Mouse (Mus musculus) forebrain, embryonic 14.5 days (tissue): Measurements from ENCODE around the gene Rnf141. TPM values are rescaled to one million over a fixed set of nuclear protein-coding genes. Genes with fewer than 3 reads are reported as not detected.
A peak's percentile ranks its signal among the peaks of the same experiment; 100 is the strongest.

Experiments
- ATAC-seq: fragments of 200-750 bp; cut with Nextera tagmentation; 2 replicates; pipeline ENCODE4 v1.8.0; 2017; ENCODE audit warnings: mild to moderate bottlenecking, moderate library complexity
- DNase-seq: peaks from one replicate; pipeline ENCODE4 v3.0.0-alpha.2; 2015; ENCODE audit warnings: low spot score
- H3K27ac ChIP-seq: fragments of 300-500 bp; sonication (generic); 2 replicates; pipeline ENCODE4 v1.5.1; 2014; ENCODE audit warnings: low read depth, mild to moderate bottlenecking, control low read depth, low read length, moderate library complexity
- H3K27me3 ChIP-seq: fragments of 300-500 bp; sonication (generic); replicated peaks from 2 replicates; pipeline ENCODE4 v1.6.1; 2014; ENCODE audit warnings: low read length, control low read depth, mixed read lengths; ENCODE audit not compliant: control insufficient read depth, insufficient read depth
- H3K36me3 ChIP-seq: fragments of 300-500 bp; sonication (generic); 2 replicates; pipeline ENCODE4 v1.6.1; 2014; ENCODE audit warnings: low read length, control low read depth; ENCODE audit not compliant: control insufficient read depth, insufficient read depth
- H3K4me1 ChIP-seq: fragments of 300-500 bp; sonication (generic); 2 replicates; pipeline ENCODE4 v1.6.1; 2014; ENCODE audit warnings: antibody characterized with exemption, low read length, control low read depth; ENCODE audit not compliant: control insufficient read depth, insufficient read depth
- H3K4me2 ChIP-seq: fragments of 300-500 bp; sonication (generic); 2 replicates; pipeline ENCODE4 v1.6.1; 2014; ENCODE audit warnings: mild to moderate bottlenecking, control low read depth, low read length
- H3K4me3 ChIP-seq: fragments of 300-500 bp; sonication (generic); 2 replicates; pipeline ENCODE4 v1.5.1; 2014; ENCODE audit warnings: low read depth, low read length, control low read depth
- H3K9ac ChIP-seq: fragments of 300-500 bp; sonication (generic); 2 replicates; pipeline ENCODE4 v1.6.1; 2014; ENCODE audit warnings: mild to moderate bottlenecking, low read length, control low read depth, moderate library complexity
- H3K9me3 ChIP-seq: fragments of 300-500 bp; sonication (generic); replicated peaks from 2 replicates; pipeline ENCODE4 v1.6.1; 2016; ENCODE audit warnings: low read length, control low read depth, mixed read lengths; ENCODE audit not compliant: control insufficient read depth
- WGBS: fragments of 180-500 bp; shearing (Covaris S2); extraction: QIAGEN DNeasy Blood & Tissue Kit; methylation state at CpG from one replicate; pipeline ENCODE4 v1.1.7; 2014; 5-methylcytosine and 5-hydroxymethylcytosine counted together
- polyA plus RNA-seq: library from polyadenylated mRNA; unstranded; fragments of >200 nt; fragmentation: Nextera tagmentation; extraction: Ambion mirVana; gene quantifications from 2 replicates; pipeline ENCODE4 v1.2.1, GENCODE M21; 2014

Rnf141 gene
- 36.8 and 38.0 TPM in 2 replicates for polyA plus RNA-seq

DNA sequence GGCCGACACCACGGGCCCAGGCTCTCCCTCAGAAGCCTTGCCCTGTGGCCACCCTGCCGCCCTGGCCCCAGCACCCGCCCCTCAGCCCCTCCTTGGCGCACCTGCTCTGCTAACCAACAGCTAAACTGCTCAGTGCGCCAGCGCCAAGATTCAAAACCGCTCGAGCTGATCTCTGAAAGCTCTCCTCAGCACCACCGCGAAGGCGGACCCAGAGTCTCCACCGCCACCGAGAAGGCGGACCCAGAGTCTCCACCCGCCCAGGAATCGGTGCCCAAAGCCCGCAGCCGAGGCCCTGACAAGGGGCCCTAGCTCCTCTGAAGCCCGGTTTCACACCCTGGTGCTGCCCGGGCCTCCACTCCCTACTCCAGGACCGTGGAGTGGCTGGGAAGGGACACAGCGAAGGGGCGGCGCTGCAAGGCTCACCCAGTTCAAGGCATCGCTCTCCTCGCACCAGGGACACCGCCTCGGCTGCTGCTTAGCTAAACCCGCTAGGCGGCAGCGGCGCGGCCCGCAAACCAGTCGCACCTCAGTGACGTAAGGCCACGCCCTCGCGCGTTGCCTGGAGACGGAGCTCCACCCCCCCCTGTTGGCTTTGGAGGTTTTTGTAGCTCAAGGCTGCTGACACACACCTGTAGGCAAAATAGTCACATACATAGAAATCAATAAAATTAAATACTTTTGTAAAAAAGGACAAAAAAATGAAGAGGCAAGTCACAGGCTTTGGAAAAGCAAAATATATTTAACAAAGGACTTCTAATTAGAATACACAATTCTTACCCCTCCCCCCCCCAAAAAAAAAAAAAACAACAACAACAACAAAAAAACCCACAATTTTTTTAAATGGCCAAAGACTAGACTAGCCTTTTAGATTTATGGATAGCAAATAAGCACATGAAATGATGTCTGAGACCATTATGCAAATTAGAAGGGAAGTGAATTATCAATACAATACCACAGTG is at the start of gene Rnf141:
Gene Rnf141 (minus strand): TSS at position 542 of the 959 bp plus-strand sequence.
- Histone ChIP-seq H3K9me3 (no peaks in the 10 kb centered on the region), H3K4me1 (0 out of 2 replicates have a peak, but pooled peaks cover 4% of the 10 kb centered on the region), H3K4me2 (peak within 1 kb of the TSS; percentile 76), H3K27ac (peak within 1 kb of the TSS; percentile 83), H3K4me3 (peak within 1 kb of the TSS; percentile 75), H3K36me3 (no peaks in the 10 kb centered on the region), H3K27me3 (no peaks in the 10 kb centered on the region), H3K9ac (peak within 1 kb of the TSS; percentile 89)
- DNase-seq (peak; percentile 96), ATAC-seq (peak; percentile 94)
- WGBS: under 1% methylated on average over 42 of the region's 42 CpGs

DNA sequence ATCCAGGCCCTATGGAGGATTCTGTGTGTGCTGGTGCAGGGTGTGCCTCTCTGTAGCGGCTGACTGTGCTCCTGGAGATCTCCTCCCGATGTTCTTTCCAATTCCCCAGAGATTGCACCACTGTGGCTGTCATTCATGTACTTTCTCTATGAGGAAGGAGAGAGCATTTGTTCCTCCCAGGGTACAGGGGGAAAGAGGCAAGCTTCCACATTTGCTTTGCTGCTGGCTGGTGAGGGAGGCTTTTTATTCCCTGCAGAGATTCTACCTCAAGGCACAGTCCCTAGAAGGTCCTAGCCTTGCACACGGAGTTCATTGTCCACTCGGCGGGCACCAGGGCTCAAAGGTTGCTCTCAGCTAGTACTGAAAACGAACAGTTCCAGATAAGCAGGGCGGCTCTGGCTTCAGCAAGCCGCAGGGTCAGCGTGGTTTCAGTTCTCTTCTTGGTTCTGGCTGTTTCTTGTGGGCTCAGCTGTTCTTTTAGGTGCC is 47.3 kb upstream of the Rnf141 start:
- Histone ChIP-seq H3K27ac (no peak overlapping the region), H3K9me3 (no peaks in the 10 kb centered on the region), H3K4me3 (no peak overlapping the region), H3K27me3 (no peaks in the 10 kb centered on the region), H3K4me2 (no peak overlapping the region), H3K9ac (no peak overlapping the region), H3K4me1 (no peaks in the 10 kb centered on the region), H3K36me3 (no peaks in the 10 kb centered on the region)
- DNase-seq: no peak
- no peak for ATAC-seq
- WGBS: 76% methylated on average over 9 of the region's 9 CpGs

DNA sequence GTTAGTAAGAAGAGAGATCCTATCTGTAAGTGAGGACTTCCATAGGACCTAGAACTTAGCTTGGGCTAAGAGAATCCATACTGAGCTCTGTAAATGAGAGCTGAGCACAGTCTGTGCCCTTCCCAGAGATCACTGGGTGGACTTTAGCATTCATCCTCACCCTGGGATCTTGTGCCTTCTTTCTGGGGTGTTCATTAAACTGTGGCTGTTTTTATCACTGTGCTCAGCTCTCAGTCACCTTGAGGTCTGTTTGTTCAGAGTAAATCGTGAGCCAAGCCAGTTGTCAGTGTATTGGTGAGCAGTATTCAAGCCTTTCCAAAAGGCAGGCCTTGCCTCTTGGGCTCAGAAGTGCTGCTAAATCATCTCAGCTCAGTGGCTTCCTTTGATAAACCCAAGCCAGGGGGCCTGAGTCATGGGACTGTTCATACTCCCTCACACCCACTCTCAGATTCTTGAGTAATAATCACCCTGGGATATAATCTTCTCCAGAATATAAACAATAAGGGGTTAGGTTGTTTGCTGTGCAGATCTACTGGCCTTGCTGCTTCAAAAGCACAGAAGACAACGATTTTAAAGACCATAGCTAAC is 37.6 kb upstream of the Rnf141 start:
- no peaks in the 10 kb centered on the region for H3K36me3 ChIP-seq
- no peak overlapping the region for H3K4me2 ChIP-seq
- H3K4me3 ChIP-seq: no peak overlapping the region
- H3K27ac ChIP-seq: no peak overlapping the region
- H3K4me1 ChIP-seq: no peaks in the 10 kb centered on the region
- WGBS: 81% methylated on average over 2 of the region's 2 CpGs
- DNase-seq (no peak), ATAC-seq (no peak)
- H3K9me3 ChIP-seq: no peaks in the 10 kb centered on the region
- H3K27me3 ChIP-seq: no peaks in the 10 kb centered on the region
- H3K9ac ChIP-seq: no peak overlapping the region

DNA sequence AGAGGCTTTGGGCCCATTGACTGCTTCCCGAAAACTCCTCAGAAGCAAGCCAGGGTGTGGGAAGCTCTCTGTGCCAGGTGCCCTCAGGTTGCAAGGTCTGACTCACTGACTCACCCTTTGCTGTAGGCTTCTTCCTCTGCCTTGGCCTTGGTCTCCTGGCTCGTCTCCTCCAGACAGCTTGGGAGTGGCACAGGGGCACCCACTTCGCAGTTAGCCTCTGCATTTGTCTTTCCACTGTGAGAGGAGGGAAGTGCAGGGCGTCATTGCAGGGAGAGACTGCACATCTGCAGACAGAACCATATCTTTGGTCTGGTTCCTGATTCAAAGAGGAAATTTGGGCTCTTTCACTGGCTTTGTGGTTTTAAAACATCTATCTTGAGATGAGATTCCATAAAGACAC is 33.8 kb upstream of the Rnf141 start:
- DNase-seq (no peak), ATAC-seq (no peak)
- Histone ChIP-seq H3K4me1 (no peaks in the 10 kb centered on the region), H3K27me3 (no peaks in the 10 kb centered on the region), H3K9ac (no peak overlapping the region), H3K27ac (no peak overlapping the region), H3K4me3 (no peak overlapping the region), H3K36me3 (no peaks in the 10 kb centered on the region), H3K9me3 (no peaks in the 10 kb centered on the region), H3K4me2 (no peak overlapping the region)
- 91% methylated on average over 4 of the region's 4 CpGs for WGBS

DNA sequence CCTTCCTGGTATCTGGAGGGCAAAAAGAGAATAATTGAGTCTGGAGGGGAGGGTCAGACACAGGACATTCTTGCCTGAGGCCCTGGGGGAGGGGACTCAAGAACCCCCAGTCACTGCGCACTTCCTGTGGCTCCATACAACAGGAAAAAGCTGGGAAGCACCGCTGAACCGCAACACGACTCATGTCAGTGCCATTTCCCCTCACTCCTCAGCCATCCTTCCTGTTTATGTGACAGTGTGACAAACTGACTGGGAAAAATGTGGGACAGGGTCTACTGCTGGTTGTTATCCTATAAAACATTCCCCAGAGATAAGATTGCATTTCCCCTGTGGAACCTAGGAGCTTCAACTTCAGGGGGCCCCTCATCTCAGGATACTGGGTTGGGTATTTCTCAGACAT is 32.7 kb upstream of the Rnf141 start:
- no peaks in the 10 kb centered on the region for H3K36me3 ChIP-seq
- no peak overlapping the region for H3K9ac ChIP-seq
- H3K4me2 ChIP-seq: no peak overlapping the region
- DNase-seq: no peak
- ATAC-seq: no peak
- H3K4me1 ChIP-seq: no peaks in the 10 kb centered on the region
- WGBS: 93% methylated on average over 4 of the region's 4 CpGs
- no peak overlapping the region for H3K4me3 ChIP-seq
- H3K9me3 ChIP-seq: no peaks in the 10 kb centered on the region
- no peak overlapping the region for H3K27ac ChIP-seq
- H3K27me3 ChIP-seq: no peaks in the 10 kb centered on the region

DNA sequence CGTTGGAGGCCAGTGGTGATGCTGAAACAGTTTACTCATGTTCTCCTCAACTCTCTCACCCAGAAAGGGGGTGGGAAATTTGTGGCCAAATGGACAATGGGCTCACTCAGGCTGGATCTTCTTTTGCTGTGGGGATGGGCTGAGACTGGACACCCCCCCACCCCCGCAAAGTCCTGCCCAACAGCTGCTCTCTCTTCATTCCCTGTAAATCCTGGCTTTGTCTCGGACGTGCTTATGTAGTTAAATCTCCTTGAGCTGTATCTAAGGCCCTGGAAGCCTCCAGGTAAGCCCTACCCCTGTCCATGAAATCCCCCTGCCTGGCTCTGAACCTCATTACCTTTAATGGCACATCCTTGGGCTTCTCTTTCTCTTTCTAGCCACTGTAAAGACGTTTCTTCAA is 24.6 kb upstream of the Rnf141 start:
- H3K27ac ChIP-seq: no peak overlapping the region
- H3K4me2 ChIP-seq: no peak overlapping the region
- ATAC-seq (no peak), DNase-seq (no peak)
- no peak overlapping the region for H3K9ac ChIP-seq
- whole genome bisulfite sequencing: 50% methylated on average over 5 of the region's 5 CpGs
- no peaks in the 10 kb centered on the region for H3K27me3 ChIP-seq
- no peaks in the 10 kb centered on the region for H3K4me1 ChIP-seq
- no peaks in the 10 kb centered on the region for H3K36me3 ChIP-seq
- H3K9me3 ChIP-seq: no peaks in the 10 kb centered on the region; the same call in 1 of the 2 replicates
- no peak overlapping the region for H3K4me3 ChIP-seq

DNA sequence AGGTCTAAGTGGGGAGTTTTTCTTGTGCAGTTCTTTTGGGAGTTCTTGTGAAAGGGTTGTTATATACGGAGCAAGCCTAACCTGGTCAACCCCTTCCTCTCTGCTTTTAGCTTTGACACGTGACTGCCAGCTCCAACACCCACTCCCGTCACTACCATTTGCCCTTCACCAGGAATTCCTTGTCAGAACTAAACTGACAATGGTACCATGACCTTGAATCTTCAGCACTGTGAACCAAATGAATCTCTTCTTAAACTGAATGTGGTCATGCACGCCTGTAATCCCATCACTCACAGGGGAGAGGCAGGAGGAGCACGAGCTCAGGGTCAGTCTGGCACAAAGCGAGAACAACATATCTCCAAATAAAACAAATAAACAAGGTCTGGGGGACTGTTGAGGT is 22.9 kb upstream of the Rnf141 start:
- Histone ChIP-seq H3K36me3 (no peaks in the 10 kb centered on the region), H3K9ac (no peak overlapping the region), H3K27ac (no peak overlapping the region), H3K4me1 (no peaks in the 10 kb centered on the region), H3K4me2 (no peak overlapping the region), H3K27me3 (no peaks in the 10 kb centered on the region), H3K9me3 (no peaks in the 10 kb centered on the region; the same call in 1 of the 2 replicates), H3K4me3 (no peak overlapping the region)
- WGBS: 91% methylated on average over 6 of the region's 6 CpGs
- DNase-seq: no peak
- ATAC-seq: no peak

DNA sequence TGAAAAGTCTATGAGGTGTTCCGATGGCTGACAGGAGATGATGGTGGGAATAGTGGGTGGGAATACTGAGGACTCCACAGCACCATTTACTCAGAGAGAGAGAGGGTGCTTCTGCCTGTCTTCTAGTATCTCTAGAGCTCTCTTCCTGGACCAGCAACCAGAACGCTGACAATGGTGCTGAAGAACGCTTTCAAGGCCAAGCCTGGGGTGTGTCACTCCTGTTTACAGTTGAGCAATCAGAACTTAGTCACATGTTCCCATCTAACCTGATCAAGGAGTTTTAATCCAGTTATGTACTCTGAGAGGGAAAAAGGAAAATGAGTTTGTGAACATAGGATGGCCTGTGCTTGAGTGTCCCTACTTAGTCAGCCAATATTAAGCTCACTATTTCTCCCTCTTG is 21.8 kb upstream of the Rnf141 start:
- Histone ChIP-seq H3K4me2 (no peak overlapping the region), H3K4me1 (no peaks in the 10 kb centered on the region), H3K4me3 (no peak overlapping the region), H3K27me3 (no peaks in the 10 kb centered on the region), H3K9ac (no peak overlapping the region), H3K36me3 (no peaks in the 10 kb centered on the region), H3K27ac (no peak overlapping the region), H3K9me3 (no peaks in the 10 kb centered on the region; the same call in 1 of the 2 replicates)
- WGBS: 92% methylated on average over 3 of the region's 3 CpGs
- ATAC-seq: no peak
- no peak for DNase-seq

DNA sequence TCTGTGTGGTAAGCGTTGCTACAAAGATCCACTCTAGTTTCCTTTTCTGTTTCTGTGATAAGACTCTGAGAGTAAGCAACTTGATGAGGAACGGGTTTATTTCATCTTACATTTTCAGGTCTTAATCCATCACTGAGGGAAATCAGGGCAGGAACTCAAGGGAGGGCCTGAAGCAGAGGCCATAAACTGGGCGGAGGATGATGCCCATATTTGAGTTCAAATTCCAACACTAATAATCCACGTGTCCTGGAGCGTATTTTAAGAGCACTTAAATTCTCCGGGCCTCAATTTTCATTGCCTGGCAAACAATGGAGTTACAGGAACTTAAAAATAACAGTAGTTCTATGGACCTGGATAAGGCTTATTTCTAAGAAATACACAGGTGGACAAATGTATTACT is 21.3 kb upstream of the Rnf141 start:
- Histone ChIP-seq H3K4me3 (no peak overlapping the region), H3K4me1 (no peaks in the 10 kb centered on the region), H3K9me3 (no peaks in the 10 kb centered on the region; the same call in 1 of the 2 replicates), H3K27ac (no peak overlapping the region), H3K9ac (no peak overlapping the region), H3K27me3 (no peaks in the 10 kb centered on the region), H3K36me3 (no peaks in the 10 kb centered on the region), H3K4me2 (no peak overlapping the region)
- 89% methylated on average over 6 of the region's 6 CpGs for WGBS
- ATAC-seq (no peak), DNase-seq (no peak)
